Mouse (Mus musculus) cerebellum, adult 9-10 months (tissue): ENCODE results near the gene Smad1.
A peak's percentile ranks its signal among the peaks of the same experiment; 100 is the strongest.
"Not testable (repeated sequence)": the region's sequence is repeated elsewhere in the genome, so short reads cannot be mapped to it uniquely, and the experiment has no call there.

Source experiments
- DNase-seq: peaks from one replicate; pipeline ENCODE4 v3.0.0; 2022

The Smad1 gene

DNA sequence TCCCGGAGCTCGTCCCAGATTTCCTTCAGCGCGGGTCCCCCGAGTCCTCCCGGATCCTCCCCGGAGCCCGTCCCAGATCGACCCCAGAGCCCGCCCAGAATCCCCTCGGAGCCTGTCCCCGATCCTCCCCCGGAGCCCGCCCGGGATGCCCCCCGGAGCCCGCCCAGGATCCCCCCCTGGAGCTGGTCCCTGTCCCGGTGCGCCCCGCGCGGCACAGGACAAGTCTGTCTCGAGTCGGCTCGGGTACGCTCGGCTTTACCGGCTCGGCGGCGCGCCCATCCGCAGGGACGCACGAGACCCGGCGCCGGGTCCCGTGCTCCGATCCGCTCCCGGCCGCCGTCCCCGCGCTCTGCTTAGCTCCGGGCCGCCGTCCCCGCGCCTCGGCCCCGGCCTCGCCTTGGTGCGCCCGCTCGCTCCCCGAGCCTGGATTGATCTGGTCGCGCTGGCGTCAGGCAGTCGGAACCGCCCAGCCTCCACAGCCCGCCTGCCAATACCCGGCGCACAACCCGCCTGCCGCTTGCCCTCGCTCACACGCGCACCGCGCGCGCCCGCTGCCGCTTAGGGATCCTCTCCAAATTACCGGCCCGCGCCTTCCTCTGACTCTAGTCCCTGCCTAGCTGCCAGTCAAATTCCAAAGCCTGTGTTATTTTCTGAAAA is at the start of gene Smad1:
Gene Smad1, minus strand, starts transcription at position 525 of the 657 bp plus-strand sequence.
- DNase-seq, result peak; percentile 95

DNA sequence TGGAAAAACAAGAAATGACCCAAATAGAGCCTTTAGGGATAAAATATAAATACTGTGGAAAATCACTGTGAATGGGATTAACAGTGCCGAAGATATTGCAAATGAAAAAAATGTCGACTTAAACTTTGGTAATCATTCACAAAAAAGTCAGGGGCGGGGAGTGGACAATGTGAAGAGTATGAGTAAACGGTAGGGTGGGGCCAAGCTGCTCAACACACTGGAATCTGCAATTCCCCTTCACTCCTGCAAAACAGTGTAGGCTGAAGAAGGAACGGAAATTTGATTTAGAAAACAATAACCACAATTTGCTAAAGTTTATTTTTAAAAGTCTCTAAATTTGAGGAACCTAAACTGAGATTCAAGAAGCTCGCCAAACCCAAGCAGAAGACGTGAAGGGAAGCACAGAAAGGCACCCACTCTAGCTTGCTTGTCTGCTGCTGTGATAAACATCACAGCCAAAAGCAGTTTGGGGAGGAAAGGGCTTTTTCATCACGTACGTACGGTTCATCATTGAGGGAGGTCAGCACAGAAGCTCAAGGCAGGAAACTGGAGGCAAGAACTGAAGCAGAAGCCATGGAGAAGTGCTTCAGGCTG is 48.0 kb upstream of the Smad1 start:
- no peak for DNase-seq

DNA sequence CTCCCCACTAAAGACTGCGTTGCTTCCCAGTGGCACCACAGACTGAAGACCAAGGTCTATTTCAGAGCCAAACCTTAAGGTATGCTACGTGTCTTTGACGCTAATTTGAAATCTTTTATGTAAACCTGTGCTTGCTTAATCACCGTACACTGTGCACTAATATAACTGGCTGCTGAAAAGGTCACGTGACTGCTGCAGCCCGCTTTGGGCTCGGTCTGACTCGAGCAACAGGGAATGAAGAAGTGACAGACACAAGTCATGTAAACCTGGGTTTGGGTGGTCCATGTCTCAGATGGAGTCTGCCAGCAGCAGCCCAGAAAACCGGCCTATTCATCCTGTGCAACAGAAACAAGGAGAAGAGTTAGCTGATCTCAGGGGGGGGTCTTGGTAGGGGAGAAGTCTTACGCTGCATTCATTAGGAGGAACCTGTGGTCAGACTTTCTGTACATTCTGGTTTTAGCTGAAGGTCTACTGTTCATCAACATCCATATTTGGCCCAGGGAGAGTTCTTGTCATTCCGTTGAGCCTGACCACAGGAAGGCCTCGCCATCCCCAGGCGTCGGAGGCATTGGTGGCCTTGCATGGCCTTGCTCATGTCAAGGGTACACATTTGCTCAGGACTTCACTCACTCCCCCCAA is 44.3 kb upstream of the Smad1 start:
- DNase-seq, result no peak

DNA sequence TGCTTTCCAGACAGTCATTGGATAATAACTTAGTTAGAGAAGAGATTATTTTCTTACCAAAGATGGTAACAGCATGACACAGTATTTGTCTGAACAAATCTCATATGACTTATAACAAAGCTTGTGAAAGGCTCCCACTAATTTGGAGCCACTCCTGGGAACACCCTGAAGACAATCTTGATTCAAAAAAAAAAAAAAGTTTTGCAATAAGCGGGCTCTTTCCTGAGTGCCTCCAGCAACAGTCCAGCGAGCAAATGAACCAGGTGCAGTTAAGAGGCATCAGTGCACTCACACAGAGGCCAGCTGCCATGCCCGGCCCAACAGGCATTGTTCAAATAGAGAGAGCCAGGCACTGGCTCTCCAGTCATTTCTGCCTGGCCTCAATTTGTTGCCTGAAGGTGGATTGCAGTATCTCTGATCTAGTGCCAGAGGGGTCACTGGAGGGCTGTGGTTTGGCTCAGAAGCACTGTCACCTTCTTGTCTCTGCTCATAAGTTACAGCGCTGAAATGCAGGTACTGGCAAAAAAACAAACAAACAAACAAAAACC is 34.7 kb upstream of the Smad1 start:
- no peak for DNase-seq

DNA sequence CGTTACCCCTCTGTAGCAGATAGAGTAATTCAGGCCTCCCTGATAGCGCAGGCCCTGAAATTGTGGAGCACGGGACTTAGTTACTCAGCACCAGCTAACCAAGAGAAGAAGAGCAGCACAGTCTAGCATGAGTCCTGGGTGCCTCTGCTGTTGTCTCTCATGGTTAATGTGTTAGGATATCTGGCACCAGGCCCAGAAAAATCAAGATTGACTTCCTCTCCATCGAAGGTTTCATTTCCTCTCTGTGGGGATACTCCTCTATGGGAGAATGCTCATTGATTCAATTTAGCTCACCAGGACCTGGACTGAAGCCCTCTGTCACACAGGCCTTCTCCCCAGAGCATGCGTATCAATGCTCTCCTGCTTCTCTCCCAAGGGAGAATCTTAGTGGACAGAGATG is 15.6 kb upstream of the Smad1 start:
- DNase-seq, result no peak

DNA sequence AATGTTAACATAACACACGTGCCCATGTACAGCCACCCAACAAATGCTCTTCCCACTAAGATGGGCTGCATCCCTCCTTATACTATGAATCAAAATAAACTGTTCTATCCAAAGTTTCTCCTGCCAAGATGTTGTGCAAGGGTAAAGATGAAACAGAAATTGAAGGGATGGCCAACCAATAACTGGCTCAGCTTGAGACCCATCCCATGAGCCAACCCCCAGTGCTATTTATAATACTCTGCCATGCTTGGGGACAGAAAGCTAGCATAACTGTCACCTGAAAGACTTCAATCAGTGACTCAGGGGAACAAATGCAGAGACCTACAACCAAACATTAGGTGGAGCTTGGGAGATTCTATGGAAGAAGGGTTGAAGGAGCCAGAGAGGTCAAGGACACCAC is 11.2 kb upstream of the Smad1 start:
- no peak for DNase-seq

DNA sequence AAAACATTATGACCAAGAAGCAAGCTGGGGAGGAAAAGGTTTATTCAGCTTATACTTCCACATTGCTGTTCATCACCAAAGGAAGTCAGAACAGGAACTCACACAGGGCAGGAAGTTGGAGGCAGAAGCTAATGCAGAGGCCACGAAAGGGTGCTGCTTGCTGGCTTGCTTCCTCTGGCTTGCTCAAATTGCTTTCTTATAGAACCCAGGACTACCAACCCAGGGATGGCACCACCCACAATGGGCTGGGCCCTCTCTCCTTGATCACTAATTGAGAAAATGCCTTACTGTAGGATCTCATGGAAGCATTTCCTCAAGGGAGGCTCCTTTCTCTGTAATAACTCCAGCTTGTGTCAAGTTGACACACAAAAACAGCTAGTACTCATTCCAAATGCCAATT is 8.0 kb upstream of the Smad1 start:
- DNase-seq, result not testable (repeated sequence)

DNA sequence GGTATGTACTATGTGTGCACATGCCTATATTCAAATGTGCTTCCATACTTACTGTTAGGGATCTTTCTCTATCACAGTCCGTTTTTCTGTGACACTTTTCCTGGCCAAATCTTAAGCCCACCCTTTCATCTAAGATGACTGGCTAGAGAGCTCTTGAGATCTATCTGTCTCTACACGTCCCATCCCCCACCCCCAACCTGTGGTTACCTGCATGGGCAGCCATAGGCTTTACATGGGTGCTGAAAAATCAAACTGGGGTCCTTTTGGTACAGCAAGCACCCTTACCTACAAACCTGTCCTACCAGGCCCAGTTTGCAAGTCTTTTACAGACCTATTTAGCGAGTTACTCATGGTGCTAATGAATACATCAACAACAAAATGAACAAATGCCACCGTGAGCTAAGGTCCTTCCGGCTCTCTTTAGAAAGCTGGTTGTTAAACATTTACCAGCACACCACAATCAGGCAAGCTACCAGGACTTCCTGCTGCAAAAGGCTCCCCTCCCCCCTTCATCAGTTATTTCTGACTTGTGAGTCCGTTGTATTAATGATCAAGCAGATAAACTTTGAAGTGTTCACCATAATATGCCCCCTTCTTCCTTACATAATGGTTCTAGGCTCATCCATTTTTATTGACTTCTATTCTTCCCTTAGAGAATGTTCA is 5.7 kb upstream of the Smad1 start:
- no peak for DNase-seq

DNA sequence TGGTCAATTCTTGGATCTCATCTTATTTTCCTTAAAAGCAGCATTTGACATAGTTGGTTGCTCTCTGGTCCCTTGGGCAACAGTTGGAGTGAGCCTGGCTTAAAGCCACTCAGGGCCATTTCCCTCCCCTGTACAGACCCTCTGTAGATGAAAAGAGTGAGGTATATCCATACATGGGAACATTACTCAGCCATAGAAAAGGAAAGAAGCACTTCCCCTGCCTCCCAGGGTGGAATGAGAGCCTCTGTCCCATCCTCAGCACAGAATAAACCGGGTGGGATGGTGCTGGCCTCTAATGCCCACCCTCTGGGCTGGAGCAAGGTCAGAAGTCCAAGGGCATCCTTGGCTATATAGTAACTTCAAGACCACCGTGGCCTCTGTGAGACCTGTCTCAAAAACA is 1.4 kb upstream of the Smad1 start:
- DNase-seq, result no peak

DNA sequence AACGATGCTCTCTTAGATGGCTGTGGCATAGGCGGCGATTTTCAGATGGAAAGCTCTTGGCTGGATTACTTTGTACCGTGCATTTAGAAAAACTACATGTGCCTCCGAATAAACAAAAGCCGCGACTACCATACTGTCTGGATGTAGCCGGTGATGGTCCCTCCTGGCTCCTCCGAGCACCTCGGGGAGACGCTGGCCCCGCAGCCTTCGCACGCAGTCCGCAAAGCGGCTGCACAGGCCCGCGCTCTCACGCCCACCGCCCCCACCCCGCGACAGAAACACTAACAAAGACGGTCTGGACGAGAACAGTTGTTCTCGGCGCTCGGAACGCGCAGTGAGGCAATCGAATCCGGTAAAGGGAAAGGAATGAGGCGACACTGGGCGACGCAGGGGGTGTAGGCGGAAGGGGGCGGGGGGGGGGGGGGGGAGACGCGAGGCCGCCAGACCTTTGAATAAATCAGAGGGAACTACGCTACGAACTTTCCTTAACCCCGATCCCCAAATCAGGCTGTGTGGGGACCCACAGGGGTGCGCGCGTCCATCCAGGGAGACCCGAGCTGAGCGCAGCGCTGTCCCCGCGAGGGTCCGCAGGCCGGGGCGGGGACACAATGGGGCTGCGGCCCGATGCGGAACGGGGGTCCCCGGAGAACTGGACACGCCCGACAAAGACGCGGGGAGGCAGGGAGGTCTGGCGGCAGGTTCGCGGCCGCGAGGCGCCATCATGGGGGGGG is 902 bp downstream of the Smad1 start:
- DNase-seq, result no peak

DNA sequence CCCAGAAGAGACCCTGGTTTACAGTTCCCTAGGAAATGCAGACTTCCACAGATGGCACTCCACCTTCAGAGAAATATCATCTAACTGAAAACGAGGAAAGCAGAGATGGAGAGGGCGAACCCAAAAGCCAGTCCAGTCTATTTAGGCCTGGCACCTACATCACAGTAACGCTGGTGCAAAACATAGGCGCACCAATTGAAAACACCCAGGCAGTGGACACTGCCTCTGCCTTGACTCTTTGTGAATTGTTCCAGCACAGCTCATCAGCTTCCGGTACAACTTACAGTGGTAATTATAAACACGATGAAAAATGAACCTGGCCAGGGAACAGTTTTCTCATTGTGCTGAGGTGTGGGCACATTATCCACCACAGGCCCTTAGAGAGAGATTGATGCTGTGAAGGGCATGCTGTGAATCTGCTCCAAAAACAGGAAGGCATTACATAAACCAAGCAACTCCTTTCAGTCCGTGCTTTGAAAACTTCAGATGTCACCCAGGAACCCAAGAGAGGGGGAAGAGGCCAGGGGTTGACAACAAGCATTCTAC is 1.5 kb downstream of the Smad1 start:
- peak; percentile 56 for DNase-seq

DNA sequence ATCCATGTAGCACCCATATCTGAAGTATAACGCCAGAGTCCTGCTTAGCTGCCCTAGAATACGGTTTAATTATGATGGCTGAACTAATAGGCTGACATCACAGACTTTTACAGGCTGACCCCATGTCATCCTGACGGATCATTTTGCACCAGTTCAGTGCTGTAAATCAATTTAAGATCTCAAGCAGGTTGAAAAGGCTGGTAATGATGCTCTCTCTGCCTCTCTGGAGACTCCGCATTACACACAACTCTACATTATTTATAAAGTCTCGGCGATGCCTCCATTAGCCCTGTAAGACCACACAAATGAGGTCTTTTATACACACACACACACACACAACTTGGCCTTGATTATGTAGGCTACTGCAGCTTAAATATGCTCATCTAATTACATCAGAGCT is 2.4 kb downstream of the Smad1 start:
- no peak for DNase-seq

DNA sequence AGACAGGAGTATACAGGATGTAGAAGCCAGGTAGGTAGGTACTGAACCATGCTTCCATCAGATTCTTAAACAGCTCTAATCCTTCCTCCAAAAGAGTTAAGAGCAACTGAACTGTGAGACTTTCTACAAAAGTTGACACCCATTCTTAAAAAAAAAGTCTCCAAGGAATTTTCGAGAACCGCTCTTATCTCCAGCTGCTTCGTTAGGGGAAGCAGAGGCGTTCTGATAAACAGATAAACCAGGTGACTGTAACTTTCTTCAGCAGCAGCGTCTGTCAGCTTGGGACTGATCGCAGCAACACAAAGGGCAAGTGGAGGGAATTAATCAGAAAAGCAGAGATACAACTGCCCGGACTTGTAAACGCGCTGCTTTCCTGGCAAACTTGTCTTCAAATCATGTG is 5.3 kb downstream of the Smad1 start:
- DNase-seq, result no peak

DNA sequence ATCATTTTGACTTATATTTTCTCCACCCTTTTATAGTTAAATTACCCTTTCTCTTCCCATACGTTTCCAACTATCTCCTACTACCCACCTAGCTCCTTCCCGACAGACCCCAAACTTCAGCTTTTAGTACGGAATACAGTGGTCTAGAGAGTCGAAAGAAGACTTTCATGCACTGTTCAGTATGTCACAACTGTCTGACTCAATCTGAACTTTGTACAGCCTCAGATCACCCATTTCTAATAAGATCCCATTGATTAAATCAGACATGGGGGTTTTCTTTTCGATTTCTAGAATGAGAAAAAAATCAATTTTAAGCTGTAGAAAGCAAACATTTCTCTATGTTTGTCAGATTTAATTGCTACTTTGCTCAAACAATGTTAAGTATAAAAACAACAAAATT is 6.1 kb downstream of the Smad1 start:
- no peak for DNase-seq

DNA sequence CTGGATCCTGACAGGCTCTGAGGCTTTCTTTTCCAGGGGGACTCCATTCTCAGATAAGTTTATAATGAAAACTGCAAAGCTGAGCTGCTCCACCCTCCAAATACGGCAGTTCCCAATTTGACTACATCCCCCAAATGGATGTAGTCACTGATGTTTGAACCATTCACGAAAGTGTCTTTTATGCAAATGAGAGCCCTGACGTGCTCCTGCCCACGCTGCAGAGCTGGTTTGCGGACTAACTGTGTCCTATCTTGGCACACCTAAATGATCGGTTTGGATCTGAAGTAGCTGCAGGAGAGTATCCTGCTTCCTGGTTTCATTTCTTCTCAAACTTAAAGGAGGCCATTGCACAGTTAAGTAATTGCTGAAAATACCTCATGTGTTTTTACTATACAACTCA is 6.7 kb downstream of the Smad1 start:
- DNase-seq, result no peak

DNA sequence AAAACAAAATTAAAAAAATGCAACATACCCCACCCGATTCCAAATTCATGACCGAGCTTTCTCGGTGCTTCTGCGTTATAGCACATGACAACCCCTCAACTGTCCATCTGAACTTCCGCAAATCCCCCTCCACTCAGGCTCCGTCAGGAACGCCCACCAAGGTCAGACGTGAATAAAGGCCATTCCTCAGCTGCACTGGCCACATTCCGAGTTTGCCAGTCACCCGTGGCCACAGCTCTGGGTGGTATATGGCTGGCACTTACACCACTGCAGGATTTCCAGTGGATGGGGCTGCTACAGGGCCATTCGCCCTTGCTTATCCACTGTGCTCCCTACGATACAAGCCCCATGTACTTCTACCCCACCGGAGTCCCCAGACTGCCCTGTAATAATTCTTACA is 7.9 kb downstream of the Smad1 start:
- DNase-seq, result no peak

DNA sequence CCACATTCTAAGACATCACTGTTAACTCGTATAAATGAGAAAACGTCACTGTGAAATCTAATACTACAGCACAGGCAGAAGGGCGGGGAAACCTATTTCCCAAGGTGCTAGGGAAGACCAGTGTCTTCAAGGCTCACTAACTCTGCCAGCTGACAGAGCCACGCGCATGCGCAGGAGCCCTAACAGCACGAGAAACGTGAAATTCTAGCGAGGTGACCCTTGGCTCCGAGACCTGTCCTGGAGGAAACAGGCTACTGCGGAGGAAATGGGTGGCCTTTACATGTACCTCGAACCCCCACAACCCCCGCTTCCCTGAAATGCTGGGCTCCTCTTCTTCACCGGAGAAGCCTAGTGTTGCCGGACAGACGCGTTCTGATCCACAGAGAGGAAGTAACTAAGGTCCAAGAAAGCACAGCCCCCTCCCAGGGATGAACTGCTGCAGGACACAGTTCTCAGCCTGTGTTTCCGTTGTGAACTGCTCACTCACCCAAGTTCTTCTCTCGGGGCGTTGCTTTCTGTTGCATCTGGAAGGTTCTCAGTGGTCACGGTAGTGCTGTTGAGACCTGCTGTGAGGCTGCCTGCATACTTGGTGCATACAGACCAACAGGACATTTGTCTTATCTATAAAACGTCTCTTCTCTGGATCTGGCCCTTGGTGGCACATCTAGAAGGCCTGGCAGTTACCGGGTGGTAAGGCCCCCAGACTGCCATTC is 10.1 kb downstream of the Smad1 start:
- no peak for DNase-seq

DNA sequence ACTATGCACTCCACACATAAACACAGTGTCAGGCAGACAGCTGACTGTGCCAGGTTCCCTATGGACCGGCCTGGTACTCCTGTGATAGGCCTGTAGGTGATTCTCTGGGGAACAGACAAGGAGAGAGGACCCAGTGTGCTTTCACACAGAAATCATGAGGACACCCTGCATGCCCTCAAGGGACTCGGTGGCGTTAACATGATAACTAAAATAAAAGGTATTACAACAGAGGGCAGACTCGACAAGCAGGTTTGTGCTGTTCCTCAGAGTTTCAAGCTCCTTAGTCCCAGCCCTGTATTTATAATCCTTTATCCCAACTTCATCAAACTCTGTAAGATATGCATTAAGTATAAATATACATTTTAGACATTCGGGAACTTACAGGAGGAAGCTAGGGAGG is 12.5 kb downstream of the Smad1 start:
- no peak for DNase-seq

DNA sequence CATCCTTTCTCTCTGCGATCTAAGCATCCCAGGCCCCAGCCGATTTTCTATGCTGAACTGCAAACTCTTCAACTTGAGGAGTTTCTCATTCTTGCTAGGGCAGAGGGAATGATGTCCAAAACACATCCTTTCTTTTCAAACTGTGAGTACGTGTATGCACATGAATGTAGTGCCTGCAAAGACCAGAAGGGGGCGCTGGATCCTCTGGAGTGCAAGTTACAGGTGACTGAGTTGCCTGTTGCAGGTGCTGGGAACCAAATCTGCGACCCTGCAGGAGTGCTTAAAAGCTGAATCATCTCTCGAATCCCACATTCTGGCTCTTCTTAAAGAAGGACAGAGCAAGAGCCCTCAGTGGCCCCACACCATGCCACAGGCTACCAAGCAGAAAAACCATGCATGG is 13.0 kb downstream of the Smad1 start:
- no peak for DNase-seq

DNA sequence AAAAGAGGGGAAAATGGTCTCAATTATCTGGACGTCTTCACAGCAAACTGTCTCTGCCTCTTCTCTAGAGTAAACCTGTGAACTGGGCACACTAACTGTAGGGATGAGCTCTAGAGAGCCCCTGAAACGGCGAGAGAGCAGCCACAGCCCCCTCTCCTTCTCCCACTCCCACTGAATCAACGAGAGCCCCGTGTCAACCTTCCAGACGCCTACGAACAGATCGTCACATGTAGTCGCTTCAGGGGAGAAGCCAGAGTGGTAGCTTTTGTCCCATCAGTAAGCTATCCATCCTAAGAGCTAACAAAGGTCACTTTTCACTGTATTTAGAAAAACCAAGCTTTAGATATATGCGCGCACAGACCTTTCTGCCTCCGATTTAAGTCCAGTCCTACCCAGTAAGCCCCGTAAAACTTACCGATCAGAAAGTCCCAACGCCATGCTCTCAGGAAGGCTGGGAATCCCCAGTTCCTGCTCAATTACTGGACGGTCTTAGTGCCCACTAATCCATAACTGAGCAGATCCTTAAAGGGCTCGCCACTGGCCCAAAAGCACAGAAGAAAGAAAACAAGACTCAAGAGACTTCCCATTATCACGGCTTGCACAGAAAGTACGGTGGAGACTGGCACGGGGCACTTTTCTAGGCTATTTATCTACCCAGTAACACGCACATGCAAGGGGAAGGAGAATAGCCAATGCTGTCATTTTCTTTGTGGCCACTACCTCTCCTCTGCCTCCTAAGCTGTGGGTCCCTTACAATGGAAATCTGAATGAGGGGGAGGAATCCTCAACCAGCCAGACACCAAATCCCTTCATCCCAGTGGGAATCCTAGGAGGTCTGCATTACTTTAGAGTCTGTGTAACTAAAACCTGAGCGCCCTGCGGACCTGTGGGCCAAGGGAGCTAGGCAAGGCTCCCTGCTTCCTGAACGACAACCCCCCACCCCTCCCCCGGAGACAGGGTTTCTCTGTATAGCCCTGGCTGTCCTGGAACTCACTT is 14.7 kb downstream of the Smad1 start:
- no peak for DNase-seq

DNA sequence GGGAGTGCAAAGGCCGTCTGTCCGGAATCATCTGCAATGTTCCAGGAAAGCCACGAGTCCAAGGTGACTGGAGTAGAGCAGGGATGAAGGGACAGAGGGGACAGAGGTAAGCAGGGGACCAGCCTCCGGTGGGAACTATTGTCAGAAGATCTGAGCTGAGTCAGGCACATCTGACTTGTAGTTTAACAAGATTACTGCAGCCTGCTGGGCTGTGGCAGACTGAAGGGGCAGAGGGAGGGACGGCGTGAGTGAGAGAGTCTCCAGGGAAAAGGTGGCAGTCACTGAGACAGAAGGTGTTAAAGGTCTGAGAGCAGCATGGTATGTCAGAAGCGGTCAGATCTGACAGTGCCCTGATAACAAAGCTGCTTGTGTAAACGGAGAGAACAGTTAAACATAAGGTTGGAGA is 16.5 kb downstream of the Smad1 start:
- DNase-seq, result no peak
